Mouse (Mus musculus): ENCODE data around the gene Eif2a.

GRCm38 (mm10) chr3:58513483-58513882 is 12.1 kb upstream of the Eif2a start:
- TF ChIP-seq CTCF (IDR thresholded peaks at IDR 0.05; ENCODE audit: extremely low read depth, insufficient read depth, insufficient read length, insufficient replicate concordance) = no peak
- TF ChIP-seq POLR2A (IDR thresholded peaks at IDR 0.05; ENCODE audit: low read depth, low read length) = no peak
